Mouse (Mus musculus): ENCODE results near the gene Olfr145. TPM values are rescaled to one million over a fixed set of nuclear protein-coding genes. Genes with fewer than 3 reads are reported as not detected.

Gene Olfr145
- total RNA-seq, 2 experiments from 2014 or later = not detected

Other genes with a start within 250 kb of the Olfr145 start
- gene Tbrg1, start 239.4 kb upstream of the Olfr145 start, total RNA-seq (2021) = 10 to 100 TPM; 52.8 to 59.8 TPM
- not detected for gene Panx3, start 227.5 kb upstream of the Olfr145 start, total RNA-seq (2021)
- not detected for gene Olfr160, start 180.5 kb upstream of the Olfr145 start, total RNA-seq (2021)
- gene Olfr874, start 151.6 kb upstream of the Olfr145 start, total RNA-seq (2021) = not detected
- not detected for gene Olfr875, start 124.9 kb upstream of the Olfr145 start, total RNA-seq (2021)
- gene Olfr876, start 93.7 kb upstream of the Olfr145 start, total RNA-seq (2021) = not detected
- gene Olfr877, start 42.5 kb upstream of the Olfr145 start, total RNA-seq (2021) = under 1 TPM in 1 of 2 experiments, not detected in 1; 0.15 TPM
- gene Olfr878, start 21.1 kb downstream of the Olfr145 start, total RNA-seq (2021) = not detected
- gene Olfr881, start 95.1 kb downstream of the Olfr145 start, total RNA-seq (2021) = not detected
- not detected for gene Olfr883, start 129.1 kb downstream of the Olfr145 start, total RNA-seq (2021)
- gene Olfr884, start 149.8 kb downstream of the Olfr145 start, total RNA-seq (2021) = not detected
- gene Olfr885, start 164.6 kb downstream of the Olfr145 start, total RNA-seq (2021) = not detected
- gene Olfr887, start 187.3 kb downstream of the Olfr145 start, total RNA-seq (2021) = not detected
- gene Olfr888, start 211.4 kb downstream of the Olfr145 start, total RNA-seq (2021) = not detected
- gene Olfr889, start 218.5 kb downstream of the Olfr145 start, total RNA-seq (2021) = not detected
- not detected for gene Olfr890, start 245.8 kb downstream of the Olfr145 start, total RNA-seq (2021)